Mouse (Mus musculus) brain, embryonic 14.5 days (tissue): ENCODE results near the gene Mill2.

ENCODE experiments used
- CTCF ChIP-seq: fragments of 200-500 bp; IDR thresholded peaks from 2 replicates; pipeline ENCODE4 v1.5.1; 2012; ENCODE audit warnings: inconsistent platforms, mild to moderate bottlenecking, moderate library complexity, borderline replicate concordance; ENCODE audit not compliant: insufficient read depth, insufficient read length; ENCODE audit errors: extremely low read depth
- POLR2A ChIP-seq: fragments of 200-500 bp; IDR thresholded peaks from 2 replicates; pipeline ENCODE4 v1.6.1; 2012; ENCODE audit warnings: mild to moderate bottlenecking, inconsistent platforms, borderline replicate concordance; ENCODE audit not compliant: poor library complexity, insufficient read depth, insufficient read length, severe bottlenecking; ENCODE audit errors: extremely low read depth

GRCm38 (mm10) chr7:18896536-18896935 lies 56.8 kb downstream of the Mill2 start:
- TF ChIP-seq CTCF (peak; percentile 66), POLR2A (no peak)
